Mouse (Mus musculus) CH12.LX (cell line): ENCODE results near the gene Lcn6. TPM values are rescaled to one million over a fixed set of nuclear protein-coding genes. Genes with fewer than 3 reads are reported as not detected.

Source experiments
- DNase-seq: peaks from one replicate; pipeline ENCODE4 v3.0.0-alpha.2; 2013; ENCODE audit errors: extremely low read depth
- H3K27ac ChIP-seq: 2 replicates; pipeline ENCODE4 v1.5.1; 2012; ENCODE audit warnings: low read depth, mild to moderate bottlenecking, control low read depth, moderate library complexity; ENCODE audit not compliant: insufficient read depth
- H3K27me3 ChIP-seq: replicated peaks from 2 replicates; pipeline ENCODE3; 2012; ENCODE audit warnings: inconsistent platforms
- H3K36me3 ChIP-seq, 2 experiments: replicated peaks in 1 of 2; 2 replicates each; pipeline versions ENCODE3 to v1.6.1; 2012; ENCODE audit warnings: inconsistent platforms in 1 of 2, low read length in 1 of 2, mild to moderate bottlenecking in 1 of 2, mixed read lengths in 1 of 2, moderate library complexity in 1 of 2; ENCODE audit not compliant: control insufficient read depth in 1 of 2, insufficient read depth in 1 of 2
- H3K4me1 ChIP-seq, 2 experiments: 2 replicates each; pipeline ENCODE4 v1.6.1; 2012; ENCODE audit warnings: inconsistent platforms in 1 of 2, moderate library complexity in 1 of 2; ENCODE audit not compliant: insufficient read depth in 2 of 2, control insufficient read depth in 1 of 2
- H3K4me2 ChIP-seq: 2 replicates; pipeline ENCODE4 v1.6.1; 2012; ENCODE audit warnings: low read depth, mild to moderate bottlenecking, control low read depth; ENCODE audit not compliant: poor library complexity, insufficient read depth, severe bottlenecking
- H3K4me3 ChIP-seq, 3 experiments: fragments of 150-350 bp in 1 of 3; sonication (generic) in 1 of 3; replicated peaks in 1 of 3; 2 replicates each; pipeline versions ENCODE3 to v1.5.1; 2011 to 2012; ENCODE audit warnings: low read depth in 2 of 3, low read length in 2 of 3, mild to moderate bottlenecking in 2 of 3, moderate library complexity in 2 of 3, control low read depth in 1 of 3, improper control_type of control experiment in 1 of 3, inconsistent platforms in 1 of 3, mixed read lengths in 1 of 3; ENCODE audit not compliant: poor library complexity in 1 of 3
- H3K79me2 ChIP-seq: replicated peaks from 2 replicates; pipeline ENCODE4 v1.6.1; 2012; ENCODE audit warnings: mild to moderate bottlenecking, moderate library complexity; ENCODE audit not compliant: control insufficient read depth, poor library complexity, insufficient read depth, severe bottlenecking; ENCODE audit errors: extremely low read depth
- H3K9ac ChIP-seq: 2 replicates; pipeline ENCODE4 v1.6.1; 2012; ENCODE audit warnings: low read depth, mild to moderate bottlenecking, control low read depth, moderate library complexity; ENCODE audit not compliant: insufficient read depth
- H3K9me3 ChIP-seq: replicated peaks from 2 replicates; pipeline ENCODE3; 2012; ENCODE audit warnings: low read length, inconsistent platforms, mixed read lengths
- CHD2 ChIP-seq: IDR thresholded peaks from 2 replicates; pipeline ENCODE4 v1.6.1; 2011; ENCODE audit warnings: low read length, improper control_type of control experiment
- CTCF ChIP-seq, 2 experiments: IDR thresholded peaks in 1 of 2; conservative IDR thresholded peaks in 1 of 2; 2 replicates each; pipeline ENCODE4 v1.5.1; 2011 to 2012; ENCODE audit warnings: low read depth in 2 of 2, low read length in 2 of 2, improper control_type of control experiment in 1 of 2, inconsistent platforms in 1 of 2, mild to moderate bottlenecking in 1 of 2, moderate library complexity in 1 of 2
- ELF1 ChIP-seq: IDR thresholded peaks from 2 replicates; pipeline ENCODE4 v1.6.1; 2014; ENCODE audit warnings: low read depth, mild to moderate bottlenecking, inconsistent platforms, low read length, improper control_type of control experiment
- EP300 ChIP-seq: IDR thresholded peaks from 2 replicates; pipeline ENCODE4 v1.6.1; 2011; ENCODE audit warnings: low read length, improper control_type of control experiment
- IRF4 ChIP-seq: IDR thresholded peaks from 2 replicates; pipeline ENCODE4 v1.6.1; 2014; ENCODE audit warnings: low read depth, mild to moderate bottlenecking, inconsistent platforms, low read length, improper control_type of control experiment
- JUND ChIP-seq: conservative IDR thresholded peaks from 2 replicates; pipeline ENCODE4 v1.6.1; 2011; ENCODE audit warnings: low read depth, low read length, improper control_type of control experiment
- KAT2A ChIP-seq: IDR thresholded peaks from 2 replicates; pipeline ENCODE4 v1.6.1; 2012; ENCODE audit warnings: low read length, improper control_type of control experiment, inconsistent platforms; ENCODE audit not compliant: insufficient replicate concordance
- MAX ChIP-seq: IDR thresholded peaks from 2 replicates; pipeline ENCODE4 v1.6.1; 2011; ENCODE audit warnings: low read length, improper control_type of control experiment
- MEF2A ChIP-seq: IDR thresholded peaks from 2 replicates; pipeline ENCODE4 v1.6.1; 2014; ENCODE audit warnings: low read depth, mild to moderate bottlenecking, inconsistent platforms, low read length, improper control_type of control experiment, borderline replicate concordance
- MXI1 ChIP-seq: IDR thresholded peaks from 2 replicates; pipeline ENCODE4 v1.6.1; 2011; ENCODE audit warnings: mild to moderate bottlenecking, low read depth, low read length, improper control_type of control experiment
- MYC ChIP-seq: IDR thresholded peaks from 2 replicates; pipeline ENCODE4 v1.6.1; 2011; ENCODE audit warnings: low read depth, mild to moderate bottlenecking, improper control_type of control experiment, low read length
- NRF1 ChIP-seq: IDR thresholded peaks from 2 replicates; pipeline ENCODE4 v1.6.1; 2014; ENCODE audit warnings: low read depth, mild to moderate bottlenecking, inconsistent platforms, low read length, improper control_type of control experiment, moderate library complexity
- POLR2A ChIP-seq: IDR thresholded peaks from 2 replicates; pipeline ENCODE4 v1.6.1; 2011; ENCODE audit warnings: low read depth, mild to moderate bottlenecking, improper control_type of control experiment, low read length
- POLR2AphosphoS2 ChIP-seq: IDR thresholded peaks from 2 replicates; pipeline ENCODE4 v1.6.1; 2011; ENCODE audit warnings: low read depth, low read length, improper control_type of control experiment
- RAD21 ChIP-seq: IDR thresholded peaks from 2 replicates; pipeline ENCODE4 v1.6.1; 2011; ENCODE audit warnings: low read depth, mild to moderate bottlenecking, low read length, improper control_type of control experiment, moderate library complexity
- RCOR1 ChIP-seq: conservative IDR thresholded peaks from 2 replicates; pipeline ENCODE4 v1.6.1; 2012; ENCODE audit warnings: low read depth, mild to moderate bottlenecking, inconsistent platforms, low read length, improper control_type of control experiment
- SIN3A ChIP-seq: IDR thresholded peaks from 2 replicates; pipeline ENCODE4 v1.6.1; 2012; ENCODE audit warnings: low read length, improper control_type of control experiment, inconsistent platforms
- TCF12 ChIP-seq: IDR thresholded peaks from 2 replicates; pipeline ENCODE4 v1.6.1; 2014; ENCODE audit warnings: low read depth, mild to moderate bottlenecking, inconsistent platforms, low read length, improper control_type of control experiment
- USF1 ChIP-seq: IDR thresholded peaks from 2 replicates; pipeline ENCODE4 v1.6.1; 2014; ENCODE audit warnings: low read depth, mild to moderate bottlenecking, inconsistent platforms, low read length, improper control_type of control experiment
- USF2 ChIP-seq: conservative IDR thresholded peaks from 2 replicates; pipeline ENCODE4 v1.6.1; 2011; ENCODE audit warnings: low read depth, low read length, improper control_type of control experiment
- dilution Hi-C: fragments of 300-500 bp; cut with MboI; formaldehyde crosslinking; loops from 2 replicates; pipeline ENCODE4 v1.14.3; 2020; ENCODE audit warnings: low sequenced_read_pairs; ENCODE audit not compliant: extremely low pct_unique_long_range_greater_than_20kb, extremely low pct_ligation_motif_present
- in situ Hi-C: fragments of 300-500 bp; cut with MboI; formaldehyde crosslinking; loops from 3 replicates; pipeline ENCODE4 v1.14.3; 2019; ENCODE audit warnings: low sequenced_read_pairs, low pct_ligation_motif_present, low pct_unique_long_range_greater_than_20kb, mixed read lengths
- polyA plus RNA-seq: library from polyadenylated mRNA; unstranded; fragments of >175 nt; gene quantifications from 2 replicates; pipeline ENCODE4 v1.2.1, GENCODE M21; 2012; ENCODE audit warnings: low read depth; ENCODE audit not compliant: insufficient read length
- total RNA-seq, 2 experiments: library from RNA; depleted of rRNA; stranded (reverse); fragments of 300-350 nt in 1 of 2; fragments of >200 nt in 1 of 2; gene quantifications; 2 replicates each; pipeline ENCODE4 v1.2.3; 2012 to 2014

The Lcn6 gene
- total and polyA plus RNA-seq, 3 experiments, result not detected

DNA sequence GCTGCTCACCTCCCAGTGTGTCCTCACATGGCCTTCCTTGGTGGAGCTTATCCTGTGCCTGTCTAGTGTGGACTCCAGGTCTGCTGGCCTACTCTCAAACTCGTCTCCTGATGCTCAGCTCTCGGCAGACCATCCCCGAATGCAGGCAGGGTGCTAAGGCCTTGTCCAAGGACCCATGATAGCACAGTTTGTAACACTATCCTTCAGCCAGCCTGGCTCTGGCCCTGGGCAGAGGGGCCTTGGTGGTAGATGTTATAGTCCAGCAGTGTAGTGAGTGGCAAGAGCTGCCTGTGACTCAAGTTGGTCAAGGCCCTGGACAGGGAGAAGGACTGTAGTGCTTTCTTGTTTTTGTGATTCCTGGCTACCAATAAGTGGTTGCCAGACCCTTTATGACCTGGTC is 43.0 kb upstream of the Lcn6 start:
- dilution Hi-C loops, result no loop called here
- H3K79me2 ChIP-seq, result no peaks in the 10 kb centered on the region
- TF ChIP-seq SIN3A (no peak), POLR2A (no peak), NRF1 (no peak), USF1 (no peak), MEF2A (no peak), KAT2A (no peak), RCOR1 (no peak), MYC (no peak), USF2 (no peak), IRF4 (no peak), EP300 (no peak)
- TF ChIP-seq, all 38 proteins: peak for 0
- Histone ChIP-seq H3K9me3 (no peaks in the 10 kb centered on the region), H3K27ac (no peak overlapping the region), H3K4me1 (no peaks in the 10 kb centered on the region), H3K36me3 (no peaks in the 10 kb centered on the region), H3K27me3 (peaks cover 68% of the 10 kb centered on the region), H3K4me3 (no peak overlapping the region), H3K9ac (no peak overlapping the region), H3K4me2 (no peak overlapping the region)
- in situ Hi-C loops, result no loop called here
- DNase-seq, result no peak

DNA sequence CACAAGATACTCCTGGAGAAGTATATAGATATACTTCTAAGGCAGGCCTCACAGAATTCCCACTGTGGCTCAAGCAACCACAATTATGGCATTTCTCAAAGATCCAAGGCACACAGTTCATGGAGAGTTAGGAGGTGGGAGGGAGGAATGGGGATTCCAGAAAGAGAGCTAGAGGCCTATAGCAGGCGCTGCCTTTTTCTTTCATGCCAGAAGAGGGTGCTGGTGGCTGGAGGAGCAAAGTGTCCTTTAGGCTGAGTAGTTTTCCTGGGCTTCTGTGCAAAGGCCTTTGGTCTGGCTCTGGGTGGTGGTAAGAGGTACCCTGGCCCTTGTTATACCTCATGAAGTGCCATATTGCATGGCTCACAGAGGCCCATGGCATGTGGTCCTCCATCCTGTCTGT is 42.5 kb upstream of the Lcn6 start:
- Histone ChIP-seq H3K4me3 (no peak overlapping the region), H3K4me1 (no peaks in the 10 kb centered on the region), H3K9me3 (no peaks in the 10 kb centered on the region), H3K79me2 (no peaks in the 10 kb centered on the region), H3K27me3 (peaks cover 69% of the 10 kb centered on the region), H3K36me3 (no peaks in the 10 kb centered on the region), H3K4me2 (no peak overlapping the region), H3K27ac (no peak overlapping the region), H3K9ac (no peak overlapping the region)
- DNase-seq, result peak; percentile 4
- TF ChIP-seq JUND (no peak), POLR2AphosphoS2 (no peak), CHD2 (no peak), TCF12 (no peak), ELF1 (no peak), MAX (no peak), USF1 (no peak), RAD21 (peak; percentile 29), MYC (no peak), CTCF (conservative IDR thresholded peaks at IDR 0.05 in 1 of 2, IDR thresholded peaks at IDR 0.05 in 1 of 2; ENCODE audit: low read depth in 2 of 2, low read length in 2 of 2) (peak; percentile 17 to 44; a peak in 2 of 4 replicates), USF2 (no peak), MXI1 (no peak)
- dilution Hi-C loops, result no loop called here
- in situ Hi-C loops, result no loop called here
